Mouse (Mus musculus) gastrocnemius, postnatal 4 days (tissue): ENCODE results near the gene Mpi. TPM values are rescaled to one million over a fixed set of nuclear protein-coding genes. Genes with fewer than 3 reads are reported as not detected.

ENCODE experiments used
- DNase-seq, 2 experiments: peaks; one replicate each; pipeline ENCODE4 v3.0.0; 2021 to 2022; ENCODE audit warnings: low spot score in 2 of 2, mixed read lengths in 2 of 2
- total RNA-seq, 2 experiments: library from RNA; stranded (reverse); gene quantifications; 2 replicates each; pipeline ENCODE4 v1.2.3; 2021

The Mpi gene
- total RNA-seq, 2 experiments from 2014 or later, result 112 to 115 TPM

DNA sequence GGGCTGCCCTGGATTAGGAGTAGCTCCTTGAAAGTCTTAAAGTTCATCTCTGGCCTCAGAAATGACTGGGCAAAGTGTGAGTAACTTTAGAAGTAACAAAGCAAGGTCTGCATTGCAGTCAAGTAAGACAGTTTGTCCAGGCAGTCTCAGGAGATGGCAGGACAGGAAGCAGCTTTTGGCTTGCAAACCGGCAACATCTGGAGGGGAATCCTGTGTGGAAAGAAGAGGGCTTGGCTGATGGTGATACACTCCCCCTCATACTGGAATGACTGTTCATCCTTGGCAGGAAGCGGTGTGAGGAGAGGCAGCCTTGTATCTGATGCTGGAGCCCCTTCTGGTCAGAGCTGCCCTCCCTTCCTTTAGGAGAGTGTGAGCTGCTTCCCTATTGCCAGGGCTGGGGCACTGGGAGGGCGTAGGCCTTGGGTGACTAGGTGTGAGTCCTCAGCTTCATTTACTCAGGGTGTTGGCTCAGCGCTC lies 10.4 kb upstream of the Mpi start:
- peak in 1 of 2 experiments; percentile 63 for DNase-seq

DNA sequence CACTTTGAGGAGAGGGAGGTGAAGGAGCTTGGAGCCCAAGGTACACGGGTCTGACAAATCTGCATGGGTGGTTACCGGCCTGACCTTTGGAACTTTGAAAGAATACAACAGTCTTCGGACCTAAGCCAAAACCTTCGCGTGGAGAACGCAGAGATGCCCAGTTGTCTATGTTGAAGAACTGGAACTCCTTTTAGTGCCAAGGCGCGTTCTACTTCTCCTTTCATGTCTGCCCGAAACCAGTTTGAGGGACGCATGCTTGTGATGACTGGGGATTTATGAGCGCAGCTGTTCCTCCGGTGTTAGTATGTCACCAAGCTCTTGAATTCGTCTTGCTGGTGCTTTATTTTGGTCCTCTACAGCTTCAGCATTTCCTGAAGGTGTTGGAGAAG lies 9.1 kb upstream of the Mpi start:
- no peak for DNase-seq

DNA sequence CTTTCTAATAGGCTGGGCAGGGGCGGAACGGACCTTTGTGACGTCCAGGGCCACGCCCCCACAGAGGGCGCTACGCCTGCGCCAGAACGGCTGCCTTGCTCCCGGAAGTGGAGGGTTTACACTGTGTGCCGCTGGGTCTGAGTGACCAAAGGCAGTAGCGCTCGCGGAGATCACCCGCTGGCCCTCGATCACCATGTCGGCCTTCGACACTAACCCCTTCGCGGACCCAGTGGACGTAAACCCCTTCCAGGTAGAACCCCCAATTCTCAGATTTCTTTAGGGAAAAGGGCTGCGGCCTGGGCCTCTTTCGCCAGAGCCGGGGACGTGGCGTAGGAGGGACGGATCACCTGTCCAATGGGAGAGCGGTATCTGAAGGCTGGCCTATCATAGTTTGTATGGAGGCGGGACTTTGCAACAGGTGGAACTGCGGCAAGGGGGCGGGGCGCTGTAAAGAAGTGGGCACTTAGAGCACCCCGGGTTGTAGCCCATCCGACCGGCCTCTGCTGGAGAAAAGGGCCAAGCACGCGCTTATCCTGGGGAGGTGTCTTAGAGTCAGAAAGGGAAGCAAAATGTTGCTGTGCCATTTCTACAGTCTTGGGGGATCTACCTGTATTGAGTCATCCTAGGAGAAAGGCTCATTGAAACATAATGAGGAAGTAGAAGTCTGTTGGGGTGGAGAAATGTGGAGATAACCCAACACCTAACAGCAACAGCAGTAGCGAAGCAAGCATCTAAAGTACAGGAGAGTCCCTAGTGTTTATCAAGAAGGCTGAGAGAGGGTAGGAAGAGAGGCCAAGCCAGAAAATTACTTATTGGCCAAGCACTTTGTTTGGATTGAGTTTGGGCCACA lies 8.5 kb upstream of the Mpi start, which contains the start of gene Scamp2:
Gene Scamp2, plus strand, starts transcription at position 83 of the 850 bp plus-strand sequence.
- peak; percentile 82 to 94 for DNase-seq

DNA sequence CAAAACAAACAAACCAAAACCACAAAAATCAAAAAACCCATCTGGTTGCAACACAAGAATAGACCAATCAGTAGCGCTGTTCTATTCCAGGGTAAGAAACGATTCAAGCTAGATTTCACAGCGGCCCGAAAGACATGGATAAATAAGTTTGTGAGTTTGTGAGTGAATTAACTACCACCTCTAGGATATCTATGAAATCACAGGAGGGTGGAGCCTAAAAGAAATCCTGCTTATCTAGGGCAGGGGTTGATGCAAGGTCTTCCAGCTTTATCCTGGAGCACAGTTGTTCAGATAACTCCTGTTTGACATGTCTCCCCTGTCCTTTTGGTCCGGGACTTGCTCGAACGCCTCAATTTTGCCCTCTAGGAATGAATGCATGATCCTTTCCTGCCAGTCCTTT lies 7.7 kb upstream of the Mpi start:
- DNase-seq, result no peak

DNA sequence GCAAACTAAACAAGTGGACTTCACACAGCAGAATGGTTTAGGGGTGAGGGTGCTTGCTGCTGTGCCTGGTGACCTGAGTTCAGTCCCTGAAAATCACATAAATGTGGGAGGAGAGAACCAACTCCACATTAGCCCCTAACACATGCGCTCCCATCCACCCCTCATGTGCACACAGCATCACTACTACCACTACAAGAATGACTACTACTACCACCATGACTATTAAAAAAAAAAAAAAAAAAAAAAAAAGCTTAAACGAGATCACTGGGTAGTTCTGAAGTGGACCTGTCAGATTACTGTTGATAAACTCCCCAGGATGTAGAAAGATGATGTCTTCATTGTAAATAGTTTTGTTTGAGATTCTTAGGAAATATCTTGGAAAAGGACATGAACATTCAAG lies 7.0 kb upstream of the Mpi start:
- DNase-seq, result no peak

DNA sequence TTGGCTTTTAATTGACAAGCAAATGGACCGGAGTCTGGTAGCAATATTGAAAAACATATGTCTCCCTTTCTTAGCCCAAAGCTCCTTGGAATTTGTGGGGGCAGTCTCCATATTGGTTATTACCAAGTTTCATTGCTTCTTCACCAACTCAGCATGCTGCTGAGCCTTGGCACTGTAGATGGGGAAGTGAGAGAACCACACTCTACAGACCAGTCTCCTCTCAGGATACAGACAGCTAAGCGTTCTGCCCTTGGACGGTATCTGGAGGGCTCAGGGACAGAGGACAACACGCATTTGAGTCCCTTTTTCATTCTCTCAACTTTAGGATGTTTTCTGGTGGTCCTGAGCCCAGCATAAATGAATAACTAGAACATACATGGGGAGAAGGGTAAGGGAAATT lies 6.1 kb upstream of the Mpi start:
- DNase-seq, result no peak

DNA sequence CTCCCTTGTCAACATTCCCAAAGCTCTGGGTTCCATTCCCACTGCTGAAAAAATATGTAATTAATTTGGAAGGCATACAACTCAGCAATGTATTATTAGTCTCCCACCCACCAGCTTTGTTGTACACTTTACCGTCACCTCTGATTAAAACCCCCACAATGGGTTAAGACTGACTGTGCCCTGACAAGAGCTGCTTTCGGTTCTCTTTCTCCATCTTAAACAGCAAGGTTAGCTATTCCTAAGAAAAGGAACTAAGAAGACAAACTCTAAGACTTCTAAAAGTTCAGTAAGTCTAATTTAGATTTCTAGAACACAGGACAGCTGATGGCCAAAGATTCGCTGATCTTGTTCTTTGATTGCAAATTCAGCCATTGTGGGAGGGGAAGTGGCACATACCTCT lies 4.7 kb upstream of the Mpi start:
- no peak for DNase-seq

DNA sequence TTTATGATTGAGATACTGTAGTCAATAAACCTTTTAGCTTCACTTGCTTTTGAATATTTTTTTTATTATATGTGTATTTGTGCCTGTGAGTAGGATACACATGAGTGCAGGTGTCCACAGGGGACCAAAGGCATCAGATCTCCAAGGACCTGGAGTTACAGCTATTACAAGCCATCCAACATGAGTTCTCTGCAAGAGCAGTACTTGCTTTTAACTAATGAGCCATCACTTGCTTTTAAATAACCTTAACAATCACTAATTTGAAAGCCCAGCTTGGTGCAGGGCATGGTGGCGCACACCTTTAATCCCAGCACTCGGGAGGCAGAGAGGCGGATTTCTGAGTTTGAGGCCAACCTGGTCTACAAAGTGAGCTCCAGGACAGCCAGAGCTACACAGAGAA lies 2.2 kb upstream of the Mpi start:
- no peak for DNase-seq

DNA sequence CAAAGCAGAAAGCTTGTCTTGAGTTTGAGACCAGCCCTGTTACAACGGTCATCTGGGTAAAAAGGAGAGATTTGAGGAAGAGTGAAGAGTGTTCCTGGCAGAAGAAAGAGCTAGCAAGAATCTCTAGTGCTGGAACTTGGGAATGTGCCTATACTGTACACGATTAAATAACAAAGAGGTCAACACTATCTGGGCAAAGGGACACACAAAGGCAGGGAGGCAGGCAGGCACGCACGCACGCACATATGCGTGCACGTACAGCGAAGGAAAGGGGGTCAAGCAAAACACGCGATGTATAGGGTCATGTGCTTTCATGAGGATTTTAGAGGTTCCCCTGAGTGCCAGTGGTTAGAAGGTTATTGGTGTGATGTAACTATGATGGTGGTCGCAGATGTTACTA lies 556 bp upstream of the Mpi start:
- DNase-seq, result no peak

DNA sequence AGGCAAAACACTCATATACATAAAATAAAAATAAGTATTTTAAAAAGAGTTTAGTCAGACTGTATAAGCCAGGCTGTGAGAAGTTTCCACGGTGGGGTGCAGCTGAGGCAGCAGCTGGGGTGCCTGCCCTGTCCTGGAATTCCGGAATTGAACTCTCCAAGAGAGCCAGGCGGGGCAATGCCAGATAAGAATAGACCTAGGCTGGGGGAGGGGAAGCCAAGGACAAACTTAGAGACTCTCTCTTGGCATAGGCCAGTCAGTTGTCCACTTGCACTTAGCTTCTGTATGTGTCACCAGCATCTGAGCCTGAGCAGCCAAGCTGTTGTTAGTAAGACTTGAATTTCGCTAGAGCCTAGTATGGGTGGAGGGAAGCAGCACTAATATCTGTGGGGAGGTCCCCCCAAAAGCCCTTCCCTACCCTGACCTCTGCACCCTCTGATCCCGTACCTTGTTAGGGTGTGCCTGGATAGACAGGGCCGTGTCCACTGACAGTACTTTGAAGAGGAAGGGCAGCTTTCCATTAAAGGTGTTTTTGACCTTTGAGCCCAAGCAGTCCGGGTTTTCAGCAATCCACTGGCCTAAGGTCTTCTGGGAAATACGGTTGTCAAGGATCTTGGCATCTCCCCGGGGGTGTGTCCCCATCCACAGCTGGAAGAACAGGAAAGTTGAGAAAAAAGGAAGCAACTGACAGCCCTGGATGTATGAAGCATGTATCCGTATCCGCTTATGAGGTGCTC lies 2.3 kb downstream of the Mpi start:
- no peak for DNase-seq

DNA sequence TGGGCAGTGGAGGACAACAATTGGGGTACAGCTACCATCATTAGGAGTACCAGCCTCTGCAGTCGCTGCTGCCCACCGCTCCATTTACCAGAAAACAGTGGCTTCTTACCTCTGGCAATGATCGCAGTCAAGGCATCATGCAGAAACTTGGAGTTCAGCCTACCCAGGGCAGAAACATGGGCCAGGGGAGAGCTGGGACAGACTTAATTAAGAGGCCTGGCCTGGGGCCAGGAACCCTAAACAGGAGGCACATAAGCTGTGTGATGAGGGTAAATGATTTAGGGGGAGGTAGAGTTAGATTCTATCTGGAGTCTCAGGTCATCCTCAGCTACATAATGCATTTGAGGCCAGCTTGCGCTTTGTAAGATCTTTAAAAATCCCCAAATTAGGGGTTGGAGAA lies 3.4 kb downstream of the Mpi start:
- DNase-seq, result no peak

DNA sequence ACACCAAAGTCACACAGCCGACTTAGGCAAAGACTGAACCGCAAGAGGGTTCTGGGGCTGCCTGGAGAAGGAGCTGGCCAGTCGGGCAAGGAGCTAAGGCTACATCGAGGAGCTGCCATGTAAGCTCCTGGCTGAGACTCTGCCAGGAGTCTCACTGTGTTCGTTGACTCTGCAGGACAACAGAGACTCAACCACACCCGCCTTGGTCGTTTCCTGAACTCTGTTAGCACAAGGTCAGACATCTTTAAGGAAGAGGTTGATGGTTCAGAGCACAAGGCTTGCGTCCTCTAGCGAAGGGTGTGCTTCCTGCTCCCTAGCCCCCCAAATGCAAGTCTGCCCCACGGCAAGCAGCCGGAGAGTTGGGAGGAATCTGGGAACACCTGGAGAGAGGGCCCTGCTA lies 4.7 kb downstream of the Mpi start:
- DNase-seq, result no peak

DNA sequence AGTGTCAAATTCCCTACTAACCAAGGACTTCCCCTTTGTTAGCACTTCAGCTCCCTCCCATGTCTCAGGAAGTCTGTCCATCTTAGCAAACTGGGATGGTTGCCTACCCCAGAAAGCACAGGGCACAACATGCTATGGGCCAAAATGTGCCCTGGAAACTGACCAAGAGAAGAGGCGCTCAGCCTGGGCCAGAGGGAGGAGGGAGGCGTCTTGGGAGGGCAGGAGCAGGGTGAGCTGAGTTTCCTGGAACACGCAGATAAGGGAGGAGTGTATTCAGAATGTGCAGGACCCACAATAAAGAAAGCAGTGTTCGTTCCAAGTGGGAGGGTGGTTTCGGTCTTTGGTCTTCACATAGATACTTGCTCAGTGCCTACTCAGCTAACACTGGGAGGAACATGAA lies 5.3 kb downstream of the Mpi start:
- DNase-seq, result no peak

DNA sequence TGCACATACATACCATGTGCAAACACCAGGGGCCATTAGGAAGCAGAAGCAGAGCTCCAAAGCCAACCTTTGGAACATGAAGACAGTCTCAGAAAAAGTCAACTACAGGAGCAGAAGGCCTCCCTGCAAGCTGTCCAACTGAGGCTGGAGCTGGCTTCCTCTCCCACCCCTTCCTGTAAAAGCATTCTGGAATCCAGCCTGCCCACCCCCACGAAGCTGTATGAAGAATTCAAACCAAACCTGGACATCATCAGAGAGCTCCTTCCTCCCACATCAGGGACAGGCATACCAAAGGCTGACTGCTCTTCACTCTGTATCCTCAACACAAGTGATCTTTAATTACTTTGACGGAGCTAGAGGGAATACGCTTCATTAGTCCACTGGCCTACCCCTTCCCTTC lies 8.6 kb downstream of the Mpi start:
- no peak for DNase-seq

DNA sequence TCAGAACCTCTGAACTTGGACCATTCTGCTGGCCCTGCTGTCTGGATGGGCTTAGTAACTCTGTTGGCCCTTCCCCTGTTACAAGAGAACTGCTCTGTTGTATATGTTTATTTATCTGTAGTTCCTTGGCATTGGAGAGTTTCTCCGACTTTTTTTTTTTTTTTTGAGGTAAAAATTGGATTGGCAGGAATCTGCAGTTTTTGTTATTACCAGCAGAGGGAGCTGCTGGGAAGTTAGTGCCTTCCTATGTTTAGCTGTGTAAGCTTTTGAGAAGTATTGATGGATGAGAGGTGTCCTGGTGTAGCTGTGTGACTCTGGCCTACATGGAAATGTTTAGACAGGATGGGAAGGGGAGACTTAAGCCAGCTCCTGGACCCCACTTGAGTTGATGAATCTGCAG lies 11.3 kb downstream of the Mpi start:
- DNase-seq, result peak in 1 of 2 experiments; percentile 39

DNA sequence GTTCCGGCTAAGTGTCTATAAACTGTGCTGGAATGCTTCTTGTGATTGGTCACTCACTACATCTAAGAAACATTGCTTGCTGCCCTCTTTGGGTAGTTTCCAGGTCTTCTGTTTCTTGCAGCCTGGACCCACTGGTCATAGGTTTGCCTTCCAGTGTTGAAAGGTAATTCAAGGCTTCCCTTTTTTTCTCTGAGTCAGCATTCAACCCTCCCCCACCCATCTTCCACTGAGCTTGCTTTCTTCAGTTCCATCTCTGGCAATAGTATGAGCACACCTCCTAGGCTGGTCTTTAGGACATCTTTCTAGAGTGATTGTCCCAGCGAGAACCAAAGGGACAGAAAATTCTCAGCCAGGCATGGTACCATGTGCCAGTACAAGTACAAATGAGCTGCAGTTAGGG lies 13.0 kb downstream of the Mpi start:
- DNase-seq, result no peak

DNA sequence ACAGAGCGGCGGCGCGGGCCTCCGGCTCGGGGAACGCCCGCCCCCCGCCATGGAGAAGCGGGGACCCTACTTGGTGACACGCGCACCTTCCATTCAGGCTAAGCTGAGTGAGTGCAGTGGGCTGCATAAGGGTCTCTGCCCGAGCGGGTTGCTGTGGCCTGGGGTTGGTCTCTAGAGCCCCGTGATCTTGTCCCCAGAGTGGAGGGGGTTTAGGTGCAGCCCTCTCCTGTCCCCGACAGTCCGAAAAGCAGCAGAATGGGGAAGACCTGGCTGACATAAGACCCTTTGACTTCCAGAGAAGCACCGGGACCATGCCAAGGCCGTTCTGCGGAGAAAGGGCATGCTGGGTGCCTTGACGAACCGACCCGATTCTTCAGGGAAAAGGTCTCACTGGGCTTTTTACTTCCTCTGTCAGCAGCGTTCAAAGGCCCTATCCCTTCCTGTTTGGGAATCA lies 14.8 kb downstream of the Mpi start:
- DNase-seq, result no peak

DNA sequence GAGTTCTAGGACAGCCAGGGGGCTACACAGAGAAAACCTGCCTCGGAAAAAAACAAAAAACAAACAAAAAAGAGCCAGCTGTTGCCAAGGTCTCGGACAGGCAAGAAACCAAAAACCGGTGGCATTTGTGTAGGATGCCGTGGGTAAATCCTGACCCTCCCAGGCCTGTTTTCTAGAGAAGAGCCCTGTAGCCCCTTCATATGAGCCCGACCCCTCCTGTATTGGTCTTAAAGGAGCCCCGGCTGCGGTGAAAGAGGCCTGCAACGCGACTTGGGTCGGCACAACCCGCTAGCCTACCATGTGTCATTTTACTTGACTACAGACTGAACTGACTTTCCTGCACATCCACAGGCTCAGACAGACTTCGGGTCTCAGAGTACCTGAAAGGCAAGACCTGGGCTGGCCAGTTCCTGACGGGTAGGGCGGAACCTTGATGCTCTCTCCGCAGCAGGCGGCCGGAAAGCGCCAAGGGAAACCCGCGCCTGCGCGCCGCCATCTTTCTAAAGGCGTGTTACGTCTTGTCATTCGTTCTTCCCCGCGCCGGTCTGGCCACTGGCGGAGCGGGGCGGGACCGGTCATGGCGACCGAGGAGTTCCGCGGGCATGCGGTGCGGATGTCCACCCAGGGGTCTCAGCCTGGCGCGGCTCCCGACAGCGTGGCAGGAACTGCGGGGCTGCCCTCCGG lies 15.4 kb downstream of the Mpi start, which contains the start of gene Fam219b:
Gene Fam219b, plus strand, starts transcription at position 485 of the 684 bp plus-strand sequence.
- peak; percentile 76 to 93 for DNase-seq

DNA sequence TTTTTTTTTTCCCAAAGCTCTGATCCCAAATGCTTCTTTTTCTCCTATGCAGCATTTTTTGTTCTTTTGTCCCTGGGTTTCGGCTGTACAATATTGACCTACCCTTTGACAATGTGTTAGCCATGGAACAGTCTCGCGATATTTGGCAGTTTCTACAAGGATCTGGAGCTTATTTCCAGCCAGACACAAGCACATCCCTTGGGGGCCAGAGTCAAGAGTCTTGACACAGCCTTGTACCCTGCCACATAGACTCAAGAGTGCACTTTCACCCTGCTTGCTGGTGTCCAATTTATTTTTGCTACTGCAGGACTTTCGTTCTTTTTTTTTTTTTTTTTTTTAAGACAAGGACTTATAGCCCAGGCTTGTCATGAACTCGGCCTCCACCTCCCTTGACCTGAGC lies 16.2 kb downstream of the Mpi start:
- DNase-seq, result no peak

DNA sequence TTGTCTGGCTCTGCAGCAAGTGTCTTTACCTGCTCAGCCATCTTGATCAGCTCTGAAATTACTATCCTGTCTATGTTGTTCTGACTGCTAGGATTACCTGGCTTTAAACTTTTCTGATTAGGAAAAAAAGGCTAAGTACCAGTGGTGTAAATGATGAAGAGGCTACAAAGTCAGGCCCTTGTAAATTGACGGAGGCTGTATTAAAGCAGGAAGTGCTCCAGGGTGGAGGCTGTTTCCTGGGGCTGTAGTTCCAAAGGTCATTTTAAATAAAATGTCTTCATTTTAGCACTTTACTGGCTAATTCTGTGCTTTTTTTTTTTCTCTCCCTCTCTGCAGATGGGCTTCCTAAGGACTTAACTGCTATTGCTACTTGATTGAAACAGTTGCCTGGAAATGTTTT lies 20.6 kb downstream of the Mpi start:
- DNase-seq, result no peak

DNA sequence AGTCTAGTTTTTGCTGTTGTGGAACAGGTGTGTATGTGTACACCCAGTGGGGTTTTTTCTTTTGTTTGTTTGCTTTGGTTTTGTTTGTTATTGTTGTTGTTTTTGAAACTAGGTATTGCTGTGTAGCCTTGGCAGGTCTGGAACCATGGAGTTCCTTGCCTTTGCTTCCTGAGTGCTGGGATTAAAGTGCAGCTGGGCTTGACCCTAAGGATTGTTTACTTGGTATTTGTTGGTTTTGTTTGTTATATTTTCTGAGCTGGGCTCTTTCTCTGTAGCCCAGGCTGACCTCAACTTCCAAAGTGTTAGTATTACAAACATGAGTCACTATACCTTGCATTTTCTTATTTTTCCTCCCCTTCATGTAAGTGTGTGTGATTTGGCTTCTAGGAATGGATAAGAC lies 26.1 kb downstream of the Mpi start:
- DNase-seq, result no peak

DNA sequence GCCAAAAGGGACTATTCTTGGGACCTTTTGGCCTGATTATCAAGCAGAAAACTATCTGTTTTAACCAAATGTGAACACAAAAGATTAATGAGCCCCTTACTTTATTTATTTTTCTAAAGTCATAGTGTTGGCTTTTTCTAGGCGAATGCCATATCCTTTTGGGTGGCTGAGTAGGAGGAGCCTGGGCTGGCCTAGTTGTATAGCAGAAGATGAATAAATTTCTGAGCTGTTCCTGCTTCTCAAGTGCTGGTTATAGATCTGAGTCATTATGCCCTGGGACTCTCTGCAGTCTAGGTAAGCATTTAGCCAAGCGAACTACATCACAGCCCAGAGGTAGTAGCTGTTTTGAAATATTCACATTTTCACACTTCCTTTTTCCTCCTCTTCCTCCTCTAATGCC lies 27.0 kb downstream of the Mpi start:
- DNase-seq, result no peak
